Mouse (Mus musculus) limb, embryonic 14.5 days (tissue): ENCODE results near the gene Olfr1391. TPM values are rescaled to one million over a fixed set of nuclear protein-coding genes. Genes with fewer than 3 reads are reported as not detected.
"Not testable (repeated sequence)": the region's sequence is repeated elsewhere in the genome, so short reads cannot be mapped to it uniquely, and the experiment has no call there.

Experiments
- ATAC-seq: fragments of 200-750 bp; cut with Nextera tagmentation; 2 replicates; pipeline ENCODE4 v1.8.0; 2017; ENCODE audit warnings: low read depth, moderate number of reproducible peaks, moderate TSS enrichment; ENCODE audit not compliant: low FRiP score
- DNase-seq: peaks from one replicate; pipeline ENCODE4 v3.0.0-alpha.2; 2015; ENCODE audit warnings: low spot score
- H3K27ac ChIP-seq: fragments of 300-500 bp; sonication (generic); replicated peaks from 2 replicates; pipeline ENCODE4 v1.5.1; 2014; ENCODE audit warnings: low read depth, mild to moderate bottlenecking, low read length, moderate library complexity, mixed read lengths
- H3K27me3 ChIP-seq: fragments of 300-500 bp; sonication (generic); 2 replicates; pipeline ENCODE4 v1.6.1; 2014; ENCODE audit warnings: low read length, mixed read lengths; ENCODE audit not compliant: control insufficient read depth, insufficient read depth
- H3K36me3 ChIP-seq: fragments of 300-500 bp; sonication (generic); 2 replicates; pipeline ENCODE4 v1.6.1; 2014; ENCODE audit warnings: mild to moderate bottlenecking, low read length, moderate library complexity, mixed read lengths; ENCODE audit not compliant: control insufficient read depth, insufficient read depth
- H3K4me1 ChIP-seq: fragments of 300-500 bp; sonication (generic); 2 replicates; pipeline ENCODE4 v1.6.1; 2014; ENCODE audit warnings: antibody characterized with exemption, low read length, mixed read lengths; ENCODE audit not compliant: control insufficient read depth, insufficient read depth
- H3K4me2 ChIP-seq: fragments of 300-500 bp; sonication (generic); replicated peaks from 2 replicates; pipeline ENCODE4 v1.6.1; 2014; ENCODE audit warnings: low read depth, mild to moderate bottlenecking, low read length, moderate library complexity; ENCODE audit not compliant: severe bottlenecking
- H3K4me3 ChIP-seq: fragments of 300-500 bp; sonication (generic); replicated peaks from 2 replicates; pipeline ENCODE4 v1.5.1; 2014; ENCODE audit warnings: low read length
- H3K9ac ChIP-seq: fragments of 300-500 bp; sonication (generic); 2 replicates; pipeline ENCODE4 v1.6.1; 2014; ENCODE audit warnings: mild to moderate bottlenecking, low read depth, low read length, moderate library complexity; ENCODE audit not compliant: severe bottlenecking
- H3K9me3 ChIP-seq: fragments of 300-500 bp; sonication (generic); 2 replicates; pipeline ENCODE4 v1.6.1; 2016; ENCODE audit warnings: low read length; ENCODE audit not compliant: control insufficient read depth
- POLR2A ChIP-seq: fragments of 200-500 bp; IDR thresholded peaks from 2 replicates; pipeline ENCODE4 v1.8.0; 2012; ENCODE audit warnings: inconsistent platforms, mild to moderate bottlenecking, moderate library complexity, borderline replicate concordance; ENCODE audit not compliant: insufficient read depth, insufficient read length; ENCODE audit errors: extremely low read depth
- WGBS: fragments of 180-500 bp; shearing (Covaris S2); extraction: QIAGEN DNeasy Blood & Tissue Kit; methylation state at CpG from one replicate; pipeline ENCODE4 v1.1.7; 2014; 5-methylcytosine and 5-hydroxymethylcytosine counted together
- polyA plus RNA-seq, 2 experiments: library from polyadenylated mRNA; depleted of rRNA in 1 of 2; stranded (reverse) in 1 of 2; unstranded in 1 of 2; fragments of >200 nt; fragmentation: Nextera tagmentation in 1 of 2; extraction: Ambion mirVana in 1 of 2; gene quantifications; 2 replicates each; pipeline versions ENCODE4 v1.2.1 to v1.2.3; 2012 to 2014

Olfr1391 gene
- polyA plus RNA-seq, 2 experiments = not detected

DNA sequence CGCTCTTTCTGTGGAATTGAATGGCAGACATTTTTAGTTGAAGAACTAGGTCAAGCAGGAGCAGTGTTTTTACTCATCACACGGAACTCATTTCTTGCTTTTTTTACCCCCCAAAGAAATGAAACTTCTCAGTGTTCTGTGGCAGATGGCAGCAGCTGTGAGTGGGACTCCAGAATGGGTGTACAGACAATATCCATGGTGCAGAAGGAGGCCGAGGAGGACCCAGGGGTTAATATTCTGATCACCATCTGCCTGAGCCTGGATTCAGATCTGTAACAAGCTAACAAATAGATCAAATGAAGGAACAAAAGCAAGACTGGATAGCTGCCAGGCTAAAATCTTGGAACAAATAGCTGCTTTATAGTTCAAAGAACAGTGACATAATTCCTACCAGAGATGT is 29.8 kb upstream of the Olfr1391 start:
- ATAC-seq (no peak), DNase-seq (no peak)
- H3K9ac ChIP-seq = no peak overlapping the region
- H3K27ac ChIP-seq = no peak overlapping the region
- no peaks in the 10 kb centered on the region for H3K9me3 ChIP-seq
- H3K36me3 ChIP-seq = no peaks in the 10 kb centered on the region
- no peaks in the 10 kb centered on the region for H3K27me3 ChIP-seq
- no peak for TF ChIP-seq POLR2A
- no peak overlapping the region for H3K4me3 ChIP-seq
- 79% methylated on average over 3 of the region's 3 CpGs for WGBS
- no peaks in the 10 kb centered on the region for H3K4me1 ChIP-seq
- H3K4me2 ChIP-seq = no peak overlapping the region

DNA sequence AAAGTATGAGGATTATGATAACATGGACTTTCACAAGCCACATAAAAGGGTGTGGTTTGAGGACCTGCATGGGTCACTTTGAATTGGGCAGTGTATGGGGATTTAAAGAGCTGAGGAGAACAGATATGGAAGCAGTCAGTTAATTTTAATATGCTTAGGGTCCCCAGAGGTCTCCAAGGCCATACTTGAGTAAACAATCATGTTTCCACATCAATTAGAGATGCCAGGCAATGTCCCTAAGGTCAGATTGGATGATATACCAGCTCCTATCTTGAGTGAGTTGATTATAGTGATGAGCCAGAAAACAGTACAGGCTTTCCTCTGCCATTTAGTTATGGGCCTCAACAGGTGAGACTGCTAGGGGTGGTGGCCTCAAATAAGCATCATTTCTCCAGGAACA is 18.1 kb upstream of the Olfr1391 start, which contains the start of gene Olfr10:
TSS of gene Olfr10 (plus strand) at position 301 of the 400 bp plus-strand sequence.
- ATAC-seq (no peak), DNase-seq (no peak)
- TF ChIP-seq POLR2A = no peak
- no peaks in the 10 kb centered on the region for H3K36me3 ChIP-seq
- no peaks in the 10 kb centered on the region for H3K4me1 ChIP-seq
- no peak within 1 kb of the TSS for H3K9ac ChIP-seq
- no peak within 1 kb of the TSS for H3K27ac ChIP-seq
- H3K4me3 ChIP-seq = no peak within 1 kb of the TSS
- H3K4me2 ChIP-seq = no peak within 1 kb of the TSS
- no peaks in the 10 kb centered on the region for H3K9me3 ChIP-seq
- H3K27me3 ChIP-seq = no peaks in the 10 kb centered on the region

DNA sequence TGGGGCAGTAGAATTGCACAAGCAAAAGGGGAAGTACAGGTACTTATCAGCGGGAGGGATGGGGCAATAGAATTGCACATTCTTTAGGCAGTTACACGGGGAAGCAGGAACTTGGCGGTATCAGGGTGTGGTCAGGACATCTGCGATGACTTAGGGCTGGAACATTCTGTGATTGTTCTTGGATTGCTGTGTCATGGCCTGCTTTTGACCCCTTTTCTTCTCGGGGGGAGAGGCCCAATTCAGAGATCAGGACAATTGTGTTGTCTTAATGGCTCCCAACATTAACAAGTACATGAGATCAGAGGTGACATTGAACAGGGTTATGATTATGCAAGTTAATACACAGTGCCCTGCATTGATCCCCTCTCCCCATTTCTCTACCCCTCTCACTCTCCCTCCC is 14.0 kb upstream of the Olfr1391 start:
- not testable (repeated sequence) for H3K36me3 ChIP-seq, ATAC-seq
- WGBS = 85% methylated on average over 5 of the region's 5 CpGs

DNA sequence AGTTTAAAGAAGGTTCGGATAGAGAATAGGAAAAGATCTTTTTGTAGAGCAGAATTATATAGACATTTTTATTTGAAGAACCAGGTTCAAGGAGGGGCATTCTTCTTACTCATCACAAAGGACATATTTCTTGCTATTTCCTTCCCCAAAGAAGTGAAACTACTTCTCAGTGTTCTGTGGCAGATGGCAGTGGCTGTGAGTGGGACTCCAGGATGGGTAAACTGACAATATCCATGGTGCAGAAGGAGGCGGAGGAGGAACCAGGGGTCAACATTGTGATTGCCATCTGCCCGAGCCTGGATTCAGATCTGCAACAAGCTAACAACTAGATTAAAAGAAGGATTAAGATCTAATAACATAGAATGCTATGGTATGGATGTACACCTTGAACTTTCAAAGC is 4.2 kb downstream of the Olfr1391 start:
- Histone ChIP-seq H3K9me3 (no peaks in the 10 kb centered on the region), H3K4me1 (no peaks in the 10 kb centered on the region)

More for the DNA sequence above, 14.0 kb upstream of the Olfr1391 start:
- not testable (repeated sequence) for H3K27ac ChIP-seq, H3K27me3 ChIP-seq, H3K9ac ChIP-seq, H3K4me1 ChIP-seq, H3K9me3 ChIP-seq, DNase-seq, H3K4me3 ChIP-seq, H3K4me2 ChIP-seq

DNA sequence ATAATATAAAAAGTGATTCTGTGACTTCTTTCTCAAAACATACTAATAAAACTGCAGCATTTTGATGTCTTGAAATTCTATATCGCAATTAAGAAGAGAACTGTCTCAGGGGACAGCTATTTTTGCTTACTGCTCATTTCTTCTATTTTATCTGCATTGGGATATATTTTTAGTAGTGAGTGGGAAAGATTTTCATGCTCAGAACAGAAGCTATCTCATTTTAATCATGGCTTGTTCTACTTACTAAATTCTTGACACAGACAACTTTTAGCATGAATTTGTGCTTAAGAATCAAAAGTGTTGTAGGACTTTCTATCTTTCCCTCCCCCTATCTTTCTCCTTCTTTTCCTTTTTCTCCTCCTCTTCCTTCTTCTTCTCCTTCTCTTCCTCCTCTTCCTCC is 7.1 kb downstream of the Olfr1391 start:
- Histone ChIP-seq H3K27ac (no peak overlapping the region), H3K27me3 (no peaks in the 10 kb centered on the region), H3K4me1 (no peaks in the 10 kb centered on the region), H3K9me3 (no peaks in the 10 kb centered on the region), H3K36me3 (no peaks in the 10 kb centered on the region), H3K9ac (no peak overlapping the region), H3K4me3 (no peak overlapping the region), H3K4me2 (no peak overlapping the region)
- ATAC-seq (no peak), DNase-seq (no peak)
- 64% methylated on average over 1 of the region's 1 CpGs for WGBS
- no peak for TF ChIP-seq POLR2A

More for the DNA sequence above, 4.2 kb downstream of the Olfr1391 start:
- H3K27me3 ChIP-seq = no peaks in the 10 kb centered on the region
- H3K4me2 ChIP-seq = no peak overlapping the region
- no peak overlapping the region for H3K27ac ChIP-seq
- 82% methylated on average over 3 of the region's 3 CpGs for WGBS
- H3K36me3 ChIP-seq = no peaks in the 10 kb centered on the region
- DNase-seq (no peak), ATAC-seq (no peak)
- no peak overlapping the region for H3K9ac ChIP-seq
- no peak overlapping the region for H3K4me3 ChIP-seq
- no peak for TF ChIP-seq POLR2A

DNA sequence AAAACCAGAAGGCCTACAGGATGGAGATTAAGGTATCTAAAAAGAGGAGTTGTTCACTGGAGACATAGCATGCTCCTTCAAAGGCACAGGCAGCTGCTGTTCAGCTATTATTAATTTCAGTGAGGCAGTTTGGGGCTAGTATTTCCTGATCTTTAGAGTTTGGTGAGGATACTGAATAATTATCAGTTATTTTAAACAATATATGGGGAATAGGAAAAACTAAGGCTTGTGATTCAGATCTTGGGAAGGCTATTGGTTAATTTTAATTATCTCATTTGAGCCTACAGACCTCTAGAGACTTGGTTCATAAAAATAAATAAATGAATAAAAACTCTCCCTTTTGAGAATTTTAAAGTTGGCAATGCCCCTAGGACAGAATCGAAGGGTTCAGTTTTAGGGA is 12.3 kb downstream of the Olfr1391 start, which contains the start of gene Olfr1390:
TSS of gene Olfr1390 (plus strand) at position 301 of the 400 bp plus-strand sequence.
- Histone ChIP-seq H3K9me3 (no peaks in the 10 kb centered on the region), H3K27me3 (no peaks in the 10 kb centered on the region), H3K4me1 (no peaks in the 10 kb centered on the region), H3K4me2 (no peak within 1 kb of the TSS), H3K4me3 (no peak within 1 kb of the TSS), H3K36me3 (no peaks in the 10 kb centered on the region), H3K9ac (no peak within 1 kb of the TSS), H3K27ac (no peak within 1 kb of the TSS)
- no peak for DNase-seq
- 77% methylated on average over 1 of the region's 1 CpGs for WGBS
- no peak for TF ChIP-seq POLR2A
- no peak for ATAC-seq
